Mouse (Mus musculus) kidney, embryonic 16.5 days (tissue): ENCODE measurements around the gene Telo2. TPM values are rescaled to one million over a fixed set of nuclear protein-coding genes. Genes with fewer than 3 reads are reported as not detected.
A peak's percentile ranks its signal among the peaks of the same experiment; 100 is the strongest.

Experiments used
- ATAC-seq: fragments of 200-750 bp; cut with Nextera tagmentation; 2 replicates; pipeline ENCODE4 v1.8.0; 2017; ENCODE audit warnings: moderate TSS enrichment; ENCODE audit not compliant: low FRiP score, low TSS enrichment
- H3K27ac ChIP-seq: fragments of 300-500 bp; sonication (generic); 2 replicates; pipeline ENCODE4 v1.5.1; 2014; ENCODE audit warnings: low read length
- H3K27me3 ChIP-seq: fragments of 300-500 bp; sonication (generic); 2 replicates; pipeline ENCODE4 v1.6.1; 2014; ENCODE audit warnings: low read length, control low read depth, mixed read lengths; ENCODE audit not compliant: insufficient read depth
- H3K36me3 ChIP-seq: fragments of 300-500 bp; sonication (generic); 2 replicates; pipeline ENCODE4 v1.6.1; 2014; ENCODE audit warnings: low read length, control low read depth, mixed read lengths; ENCODE audit not compliant: insufficient read depth
- H3K4me1 ChIP-seq: fragments of 300-500 bp; sonication (generic); 2 replicates; pipeline ENCODE4 v1.6.1; 2014; ENCODE audit warnings: low read length, control low read depth, mixed read lengths; ENCODE audit not compliant: insufficient read depth
- H3K4me2 ChIP-seq: fragments of 300-500 bp; sonication (generic); replicated peaks from 2 replicates; pipeline ENCODE4 v1.6.1; 2014; ENCODE audit warnings: low read depth, low read length
- H3K4me3 ChIP-seq: fragments of 300-500 bp; sonication (generic); 2 replicates; pipeline ENCODE4 v1.5.1; 2014; ENCODE audit warnings: mild to moderate bottlenecking, low read length
- H3K9ac ChIP-seq: fragments of 300-500 bp; sonication (generic); replicated peaks from 2 replicates; pipeline ENCODE4 v1.6.1; 2014; ENCODE audit warnings: low read length
- H3K9me3 ChIP-seq: fragments of 300-500 bp; sonication (generic); 2 replicates; pipeline ENCODE4 v1.6.1; 2016; ENCODE audit warnings: low read length, control low read depth
- WGBS: fragments of 180-500 bp; shearing (Covaris S2); extraction: QIAGEN DNeasy Blood & Tissue Kit; methylation state at CpG from one replicate; pipeline ENCODE4 v1.1.7; 2014; 5-methylcytosine and 5-hydroxymethylcytosine counted together
- polyA plus RNA-seq: library from polyadenylated mRNA; unstranded; fragments of >200 nt; fragmentation: Nextera tagmentation; extraction: Ambion mirVana; gene quantifications from 2 replicates; pipeline ENCODE4 v1.2.1, GENCODE M21; 2015

Telo2 gene
- polyA plus RNA-seq, 1 experiment from 2014 or later = 49.5 TPM

- Histone ChIP-seq H3K36me3 (peaks cover 56% of the 10 kb centered on the region), H3K27me3 (no peaks in the 10 kb centered on the region), H3K9ac (no peak overlapping the region), H3K27ac (no peak overlapping the region), H3K9me3 (no peaks in the 10 kb centered on the region), H3K4me3 (no peak overlapping the region), H3K4me2 (no peak overlapping the region), H3K4me1 (peaks cover 4% of the 10 kb centered on the region)
- 79% methylated on average over 2 of the region's 2 CpGs for WGBS
- ATAC-seq = no peak
Observed at GRCm38 (mm10) chr17:25109578-25109977, 6.2 kb downstream of the Telo2 start.

- H3K36me3 ChIP-seq = peaks cover 61% of the 10 kb centered on the region
- no peak overlapping the region for H3K9ac ChIP-seq
- H3K9me3 ChIP-seq = no peaks in the 10 kb centered on the region
- H3K4me1 ChIP-seq = no peaks in the 10 kb centered on the region
- H3K4me2 ChIP-seq = no peak overlapping the region
- H3K27me3 ChIP-seq = no peaks in the 10 kb centered on the region
- no peak for ATAC-seq
- H3K27ac ChIP-seq = no peak overlapping the region
- H3K4me3 ChIP-seq = no peak overlapping the region
- WGBS = 89% methylated on average over 6 of the region's 16 CpGs
Observed at GRCm38 (mm10) chr17:25107786-25108185, 8.0 kb downstream of the Telo2 start.

GRCm38 (mm10) chr17:25101338-25101737, 14.4 kb downstream of the Telo2 start:
- Histone ChIP-seq H3K4me1 (no peaks in the 10 kb centered on the region), H3K27ac (no peak overlapping the region), H3K27me3 (no peaks in the 10 kb centered on the region), H3K9me3 (no peaks in the 10 kb centered on the region), H3K36me3 (peaks cover 69% of the 10 kb centered on the region), H3K4me2 (no peak overlapping the region), H3K9ac (no peak overlapping the region), H3K4me3 (no peak overlapping the region)
- WGBS = 93% methylated on average over 11 of the region's 11 CpGs
- ATAC-seq = no peak

GRCm38 (mm10) chr17:25100052-25100451, 15.7 kb downstream of the Telo2 start:
- Histone ChIP-seq H3K4me3 (no peak overlapping the region), H3K27ac (no peak overlapping the region), H3K9me3 (no peaks in the 10 kb centered on the region), H3K4me1 (no peaks in the 10 kb centered on the region), H3K27me3 (no peaks in the 10 kb centered on the region), H3K9ac (no peak overlapping the region), H3K4me2 (no peak overlapping the region), H3K36me3 (peaks cover 61% of the 10 kb centered on the region)
- no peak for ATAC-seq
- 88% methylated on average over 6 of the region's 6 CpGs for WGBS

GRCm38 (mm10) chr17:25096221-25096620, 19.5 kb downstream of the Telo2 start:
- 82% methylated on average over 2 of the region's 2 CpGs for WGBS
- no peak overlapping the region for H3K4me2 ChIP-seq
- no peaks in the 10 kb centered on the region for H3K4me1 ChIP-seq
- H3K27me3 ChIP-seq = no peaks in the 10 kb centered on the region
- ATAC-seq = no peak
- H3K27ac ChIP-seq = no peak overlapping the region
- H3K36me3 ChIP-seq = peaks cover 42% of the 10 kb centered on the region
- H3K4me3 ChIP-seq = no peak overlapping the region
- H3K9ac ChIP-seq = no peak overlapping the region
- no peaks in the 10 kb centered on the region for H3K9me3 ChIP-seq

GRCm38 (mm10) chr17:25090450-25090849, 25.3 kb downstream of the Telo2 start:
- Histone ChIP-seq H3K9ac (no peak overlapping the region), H3K27ac (no peak overlapping the region), H3K4me2 (no peak overlapping the region), H3K4me1 (no peaks in the 10 kb centered on the region), H3K9me3 (no peaks in the 10 kb centered on the region), H3K36me3 (peaks cover 16% of the 10 kb centered on the region), H3K4me3 (no peak overlapping the region), H3K27me3 (no peaks in the 10 kb centered on the region)
- no peak for ATAC-seq
- WGBS = 90% methylated on average over 10 of the region's 10 CpGs

GRCm38 (mm10) chr17:25089158-25089557, 26.6 kb downstream of the Telo2 start:
- H3K9me3 ChIP-seq = no peaks in the 10 kb centered on the region
- peaks cover 16% of the 10 kb centered on the region for H3K36me3 ChIP-seq
- no peaks in the 10 kb centered on the region for H3K27me3 ChIP-seq
- no peak for ATAC-seq
- H3K9ac ChIP-seq = no peak overlapping the region
- no peak overlapping the region for H3K27ac ChIP-seq
- WGBS = 92% methylated on average over 10 of the region's 10 CpGs
- H3K4me1 ChIP-seq = peaks cover 5% of the 10 kb centered on the region
- H3K4me2 ChIP-seq = no peak overlapping the region
- H3K4me3 ChIP-seq = no peak overlapping the region

GRCm38 (mm10) chr17:25086724-25087123, 29.0 kb downstream of the Telo2 start:
- WGBS = 93% methylated on average over 7 of the region's 7 CpGs
- H3K9me3 ChIP-seq = no peaks in the 10 kb centered on the region
- ATAC-seq = no peak
- H3K4me1 ChIP-seq = peaks cover 21% of the 10 kb centered on the region
- H3K4me3 ChIP-seq = no peak overlapping the region
- no peaks in the 10 kb centered on the region for H3K27me3 ChIP-seq
- H3K27ac ChIP-seq = no peak overlapping the region
- H3K36me3 ChIP-seq = 0 out of 2 replicates have a peak, but pooled peaks cover 2% of the 10 kb centered on the region
- no peak overlapping the region for H3K9ac ChIP-seq
- H3K4me2 ChIP-seq = no peak overlapping the region

GRCm38 (mm10) chr17:25084835-25085385, 30.9 kb downstream of the Telo2 start:
- H3K9me3 ChIP-seq = no peaks in the 10 kb centered on the region
- H3K9ac ChIP-seq = no peak overlapping the region
- no peak overlapping the region for H3K4me3 ChIP-seq
- peaks cover 29% of the 10 kb centered on the region for H3K4me1 ChIP-seq
- no peaks in the 10 kb centered on the region for H3K27me3 ChIP-seq
- 0 out of 2 replicates have a peak, but pooled peaks cover 2% of the 10 kb centered on the region for H3K36me3 ChIP-seq
- H3K27ac ChIP-seq = peak overlapping the region; percentile 97
- 60% methylated on average over 13 of the region's 13 CpGs for WGBS
- ATAC-seq = no peak
- no peak overlapping the region for H3K4me2 ChIP-seq

GRCm38 (mm10) chr17:25083444-25083931, 32.3 kb downstream of the Telo2 start, which contains the start of gene Tmem204:
Tmem204 (minus strand) TSS chr17:25083591.
- Histone ChIP-seq H3K27ac (peak within 1 kb of the TSS; percentile 97), H3K4me2 (no peak within 1 kb of the TSS; the same call in 1 of the 2 replicates), H3K9ac (peak within 1 kb of the TSS; percentile 34; the same call in 1 of the 2 replicates), H3K36me3 (0 out of 2 replicates have a peak, but pooled peaks cover 2% of the 10 kb centered on the region), H3K9me3 (no peaks in the 10 kb centered on the region), H3K4me1 (peaks cover 29% of the 10 kb centered on the region), H3K27me3 (no peaks in the 10 kb centered on the region), H3K4me3 (no peak within 1 kb of the TSS)
- 21% methylated on average over 7 of the region's 7 CpGs for WGBS
- peak; percentile 90 for ATAC-seq
